Mouse (Mus musculus) heart, embryonic 16.5 days (tissue): Measurements from ENCODE around the gene Rtn4ip1. TPM values are rescaled to one million over a fixed set of nuclear protein-coding genes. Genes with fewer than 3 reads are reported as not detected.

Experiments
- ATAC-seq: fragments of 200-750 bp; cut with Nextera tagmentation; replicated peaks from 2 replicates; pipeline ENCODE4 v1.8.0; 2017; ENCODE audit warnings: moderate number of reproducible peaks; ENCODE audit not compliant: insufficient read depth, low FRiP score; ENCODE audit errors: extremely low read depth
- H3K27ac ChIP-seq: fragments of 300-500 bp; sonication (generic); 2 replicates; pipeline ENCODE4 v1.5.1; 2014; ENCODE audit warnings: mild to moderate bottlenecking, low read length, control low read depth, moderate library complexity
- H3K27me3 ChIP-seq: fragments of 300-500 bp; sonication (generic); 2 replicates; pipeline ENCODE4 v1.6.1; 2014; ENCODE audit warnings: low read length, mixed read lengths; ENCODE audit not compliant: control insufficient read depth, insufficient read depth
- H3K36me3 ChIP-seq: fragments of 300-500 bp; sonication (generic); 2 replicates; pipeline ENCODE4 v1.6.1; 2014; ENCODE audit not compliant: control insufficient read depth, insufficient read depth
- H3K4me1 ChIP-seq: fragments of 300-500 bp; sonication (generic); 2 replicates; pipeline ENCODE4 v1.6.1; 2014; ENCODE audit warnings: low read length, mixed read lengths; ENCODE audit not compliant: control insufficient read depth, insufficient read depth
- H3K4me2 ChIP-seq: fragments of 300-500 bp; sonication (generic); 2 replicates; pipeline ENCODE4 v1.6.1; 2014; ENCODE audit warnings: low read depth, mild to moderate bottlenecking, control low read depth, low read length
- H3K4me3 ChIP-seq: fragments of 300-500 bp; sonication (generic); 2 replicates; pipeline ENCODE4 v1.5.1; 2014; ENCODE audit warnings: mild to moderate bottlenecking, control low read depth, low read length
- H3K9ac ChIP-seq: fragments of 300-500 bp; sonication (generic); 2 replicates; pipeline ENCODE4 v1.6.1; 2014; ENCODE audit warnings: low read length, control low read depth
- H3K9me3 ChIP-seq: fragments of 300-500 bp; sonication (generic); replicated peaks from 2 replicates; pipeline ENCODE4 v1.6.1; 2016; ENCODE audit warnings: low read length; ENCODE audit not compliant: control insufficient read depth
- WGBS: fragments of 180-500 bp; shearing (Covaris S2); extraction: QIAGEN DNeasy Blood & Tissue Kit; methylation state at CpG from one replicate; pipeline ENCODE4 v1.1.7; 2014; 5-methylcytosine and 5-hydroxymethylcytosine counted together
- polyA plus RNA-seq: library from polyadenylated mRNA; unstranded; fragments of >200 nt; fragmentation: Nextera tagmentation; extraction: Ambion mirVana; gene quantifications from 2 replicates; pipeline ENCODE4 v1.2.1, GENCODE M21; 2015

Rtn4ip1 gene
- polyA plus RNA-seq, 1 experiment from 2014 or later: 39.2 TPM

GRCm38 (mm10) chr10:43992506-43992905, 90.9 kb downstream of the Rtn4ip1 start:
- Histone ChIP-seq H3K9me3 (0 out of 2 replicates have a peak, but pooled peaks cover 3% of the 10 kb centered on the region), H3K36me3 (no peaks in the 10 kb centered on the region), H3K27me3 (0 out of 2 replicates have a peak, but pooled peaks cover 3% of the 10 kb centered on the region), H3K9ac (no peak overlapping the region), H3K4me3 (no peak overlapping the region), H3K27ac (no peak overlapping the region), H3K4me2 (no peak overlapping the region), H3K4me1 (no peaks in the 10 kb centered on the region)
- WGBS: 73% methylated on average over 5 of the region's 5 CpGs
- ATAC-seq: no peak

GRCm38 (mm10) chr10:43993198-43993597, 91.6 kb downstream of the Rtn4ip1 start:
- Histone ChIP-seq H3K4me2 (no peak overlapping the region), H3K9me3 (0 out of 2 replicates have a peak, but pooled peaks cover 3% of the 10 kb centered on the region), H3K27ac (no peak overlapping the region), H3K27me3 (0 out of 2 replicates have a peak, but pooled peaks cover 4% of the 10 kb centered on the region), H3K9ac (no peak overlapping the region), H3K4me1 (no peaks in the 10 kb centered on the region), H3K4me3 (no peak overlapping the region), H3K36me3 (no peaks in the 10 kb centered on the region)
- ATAC-seq: no peak
- 21% methylated on average over 6 of the region's 6 CpGs for WGBS

GRCm38 (mm10) chr10:43995858-43996650, 94.4 kb downstream of the Rtn4ip1 start:
- no peak overlapping the region for H3K9ac ChIP-seq
- 0 out of 2 replicates have a peak, but pooled peaks cover 3% of the 10 kb centered on the region for H3K9me3 ChIP-seq
- H3K27ac ChIP-seq: no peak overlapping the region
- H3K36me3 ChIP-seq: no peaks in the 10 kb centered on the region
- no peaks in the 10 kb centered on the region for H3K4me1 ChIP-seq
- no peak for ATAC-seq
- H3K4me2 ChIP-seq: no peak overlapping the region
- WGBS: 67% methylated on average over 10 of the region's 10 CpGs
- H3K4me3 ChIP-seq: no peak overlapping the region
- peaks cover 14% of the 10 kb centered on the region for H3K27me3 ChIP-seq

GRCm38 (mm10) chr10:43997276-43997675, 95.7 kb downstream of the Rtn4ip1 start:
- Histone ChIP-seq H3K27me3 (peaks cover 26% of the 10 kb centered on the region), H3K9ac (no peak overlapping the region), H3K4me3 (no peak overlapping the region), H3K36me3 (no peaks in the 10 kb centered on the region), H3K9me3 (no peaks in the 10 kb centered on the region), H3K27ac (no peak overlapping the region), H3K4me1 (no peaks in the 10 kb centered on the region), H3K4me2 (no peak overlapping the region)
- 51% methylated on average over 10 of the region's 10 CpGs for WGBS
- ATAC-seq: no peak

GRCm38 (mm10) chr10:43998023-43998422, 96.4 kb downstream of the Rtn4ip1 start:
- Histone ChIP-seq H3K27ac (no peak overlapping the region), H3K9ac (no peak overlapping the region), H3K4me3 (no peak overlapping the region), H3K9me3 (no peaks in the 10 kb centered on the region), H3K4me2 (no peak overlapping the region), H3K36me3 (no peaks in the 10 kb centered on the region), H3K27me3 (peaks cover 34% of the 10 kb centered on the region), H3K4me1 (0 out of 2 replicates have a peak, but pooled peaks cover 2% of the 10 kb centered on the region)
- ATAC-seq: no peak
- 50% methylated on average over 9 of the region's 9 CpGs for WGBS

GRCm38 (mm10) chr10:43998503-43999082, 97.0 kb downstream of the Rtn4ip1 start:
- Histone ChIP-seq H3K9me3 (no peaks in the 10 kb centered on the region), H3K36me3 (no peaks in the 10 kb centered on the region), H3K4me3 (no peak overlapping the region), H3K27ac (no peak overlapping the region), H3K9ac (no peak overlapping the region), H3K4me2 (no peak overlapping the region), H3K27me3 (peaks cover 39% of the 10 kb centered on the region), H3K4me1 (0 out of 2 replicates have a peak, but pooled peaks cover 3% of the 10 kb centered on the region)
- ATAC-seq: no peak
- 46% methylated on average over 8 of the region's 8 CpGs for WGBS

- no peak for ATAC-seq
- Histone ChIP-seq H3K4me1 (peaks cover 3% of the 10 kb centered on the region; the same call in 1 of the 2 replicates), H3K36me3 (no peaks in the 10 kb centered on the region), H3K4me2 (no peak overlapping the region), H3K27ac (no peak overlapping the region), H3K27me3 (peaks cover 55% of the 10 kb centered on the region), H3K9ac (no peak overlapping the region), H3K4me3 (no peak overlapping the region), H3K9me3 (no peaks in the 10 kb centered on the region)
- 65% methylated on average over 2 of the region's 2 CpGs for WGBS
Observed at GRCm38 (mm10) chr10:44000156-44000865, 98.7 kb downstream of the Rtn4ip1 start.

GRCm38 (mm10) chr10:44002004-44002940, 100.7 kb downstream of the Rtn4ip1 start:
- Histone ChIP-seq H3K4me3 (peak overlapping the region; percentile 68; the same call in 1 of the 2 replicates), H3K4me2 (no peak overlapping the region; the same call in 1 of the 2 replicates), H3K4me1 (peaks cover 9% of the 10 kb centered on the region), H3K27ac (no peak overlapping the region), H3K36me3 (no peaks in the 10 kb centered on the region), H3K27me3 (peaks cover 60% of the 10 kb centered on the region), H3K9ac (no peak overlapping the region), H3K9me3 (no peaks in the 10 kb centered on the region)
- WGBS: 35% methylated on average over 14 of the region's 14 CpGs
- no peak for ATAC-seq
